Mouse (Mus musculus): ENCODE results near the gene Clec10a. TPM values are rescaled to one million over a fixed set of nuclear protein-coding genes. Genes with fewer than 3 reads are reported as not detected.
A peak's percentile ranks its signal among the peaks of the same experiment; 100 is the strongest.

Gene Clec10a
- total and polyA plus RNA-seq, 2 experiments from 2014 or later = 0.44 to 0.57 TPM

GRCm38 (mm10) chr11:70170291-70170690, 14.3 kb downstream of the Clec10a start:
- no peak overlapping the region for H3K4me3 ChIP-seq (ENCODE audit: low read depth, low read length)

GRCm38 (mm10) chr11:70171181-70171580, 15.2 kb downstream of the Clec10a start:
- Histone ChIP-seq H3K9ac (replicated peaks; ENCODE audit: low read length, poor library complexity, severe bottlenecking) (no peak overlapping the region), H3K27ac (ENCODE audit: low read depth, low read length) (no peak overlapping the region), H3K36me3 (ENCODE audit: insufficient read depth, low read length) (no peaks in the 10 kb centered on the region), H3K9me3 (ENCODE audit: low read length) (no peaks in the 10 kb centered on the region), H3K4me2 (ENCODE audit: low read depth, low read length, poor library complexity, severe bottlenecking) (no peak overlapping the region), H3K27me3 (ENCODE audit: insufficient read depth, low read length) (no peaks in the 10 kb centered on the region), H3K4me3 (ENCODE audit: low read depth, low read length) (no peak overlapping the region), H3K4me1 (ENCODE audit: insufficient read depth, low read length) (no peaks in the 10 kb centered on the region)
- no peak for TF ChIP-seq CTCF (IDR thresholded peaks at IDR 0.05)
- DNase-seq (ENCODE audit: low spot score) = no peak
- 88% methylated on average over 7 of the region's 7 CpGs for WGBS
- no peak for ATAC-seq (ENCODE audit: low FRiP score)

More at GRCm38 (mm10) chr11:70170291-70170690, 14.3 kb downstream of the Clec10a start:
- Histone ChIP-seq H3K4me2 (ENCODE audit: low read depth, low read length, poor library complexity, severe bottlenecking) (no peak overlapping the region), H3K9me3 (ENCODE audit: low read length) (no peaks in the 10 kb centered on the region), H3K27ac (ENCODE audit: low read depth, low read length) (no peak overlapping the region), H3K27me3 (ENCODE audit: insufficient read depth, low read length) (no peaks in the 10 kb centered on the region), H3K36me3 (ENCODE audit: insufficient read depth, low read length) (no peaks in the 10 kb centered on the region), H3K4me1 (ENCODE audit: insufficient read depth, low read length) (no peaks in the 10 kb centered on the region), H3K9ac (replicated peaks; ENCODE audit: low read length, poor library complexity, severe bottlenecking) (no peak overlapping the region)
- ATAC-seq (ENCODE audit: low FRiP score) (no peak), DNase-seq (ENCODE audit: low spot score) (peak; percentile 34)
- 77% methylated on average over 7 of the region's 7 CpGs for WGBS
- no peak for TF ChIP-seq CTCF (IDR thresholded peaks at IDR 0.05)

GRCm38 (mm10) chr11:70171847-70172246, 15.8 kb downstream of the Clec10a start:
- H3K4me1 ChIP-seq (ENCODE audit: insufficient read depth, low read length) = no peaks in the 10 kb centered on the region
- ATAC-seq (ENCODE audit: low FRiP score) (no peak), DNase-seq (ENCODE audit: low spot score) (no peak)
- H3K9me3 ChIP-seq (ENCODE audit: low read length) = no peaks in the 10 kb centered on the region
- no peak overlapping the region for H3K27ac ChIP-seq (ENCODE audit: low read depth, low read length)
- no peaks in the 10 kb centered on the region for H3K36me3 ChIP-seq (ENCODE audit: insufficient read depth, low read length)
- WGBS = 63% methylated on average over 3 of the region's 3 CpGs
- no peak overlapping the region for H3K4me3 ChIP-seq (ENCODE audit: low read depth, low read length)
- no peak overlapping the region for H3K4me2 ChIP-seq (ENCODE audit: low read depth, low read length, poor library complexity, severe bottlenecking)
- peak; percentile 40; the same call in 1 of the 2 replicates for TF ChIP-seq CTCF (IDR thresholded peaks at IDR 0.05)
- H3K27me3 ChIP-seq (ENCODE audit: insufficient read depth, low read length) = no peaks in the 10 kb centered on the region
- H3K9ac ChIP-seq (replicated peaks; ENCODE audit: low read length, poor library complexity, severe bottlenecking) = no peak overlapping the region

- WGBS = 53% methylated on average over 5 of the region's 5 CpGs
- Histone ChIP-seq H3K4me3 (ENCODE audit: low read depth, low read length) (no peak overlapping the region), H3K4me1 (ENCODE audit: insufficient read depth, low read length) (no peaks in the 10 kb centered on the region), H3K27me3 (ENCODE audit: insufficient read depth, low read length) (no peaks in the 10 kb centered on the region), H3K4me2 (ENCODE audit: low read depth, low read length, poor library complexity, severe bottlenecking) (no peak overlapping the region), H3K36me3 (ENCODE audit: insufficient read depth, low read length) (no peaks in the 10 kb centered on the region), H3K9ac (replicated peaks; ENCODE audit: low read length, poor library complexity, severe bottlenecking) (no peak overlapping the region), H3K9me3 (ENCODE audit: low read length) (no peaks in the 10 kb centered on the region), H3K27ac (ENCODE audit: low read depth, low read length) (no peak overlapping the region)
- DNase-seq (ENCODE audit: low spot score) (no peak), ATAC-seq (ENCODE audit: low FRiP score) (no peak)
- peak; percentile 28; the same call in 1 of the 2 replicates for TF ChIP-seq CTCF (IDR thresholded peaks at IDR 0.05)
Observed at GRCm38 (mm10) chr11:70172298-70172697, 16.3 kb downstream of the Clec10a start.

GRCm38 (mm10) chr11:70174491-70174890, 18.5 kb downstream of the Clec10a start:
- no peak overlapping the region for H3K27ac ChIP-seq (ENCODE audit: low read depth, low read length)
- H3K4me2 ChIP-seq (ENCODE audit: low read depth, low read length, poor library complexity, severe bottlenecking) = no peak overlapping the region
- H3K27me3 ChIP-seq (ENCODE audit: insufficient read depth, low read length) = no peaks in the 10 kb centered on the region
- no peak overlapping the region for H3K9ac ChIP-seq (replicated peaks; ENCODE audit: low read length, poor library complexity, severe bottlenecking)
- no peak for TF ChIP-seq CTCF (IDR thresholded peaks at IDR 0.05)
- no peaks in the 10 kb centered on the region for H3K9me3 ChIP-seq (ENCODE audit: low read length)
- 84% methylated on average over 4 of the region's 4 CpGs for WGBS
- no peak overlapping the region for H3K4me3 ChIP-seq (ENCODE audit: low read depth, low read length)
- DNase-seq (ENCODE audit: low spot score) (no peak), ATAC-seq (ENCODE audit: low FRiP score) (no peak)
- H3K4me1 ChIP-seq (ENCODE audit: insufficient read depth, low read length) = no peaks in the 10 kb centered on the region
- no peaks in the 10 kb centered on the region for H3K36me3 ChIP-seq (ENCODE audit: insufficient read depth, low read length)

GRCm38 (mm10) chr11:70177647-70178046, 21.6 kb downstream of the Clec10a start:
- no peaks in the 10 kb centered on the region for H3K27me3 ChIP-seq (ENCODE audit: insufficient read depth, low read length)
- ATAC-seq (ENCODE audit: low FRiP score) (no peak), DNase-seq (ENCODE audit: low spot score) (no peak)
- no peak overlapping the region for H3K4me3 ChIP-seq (ENCODE audit: low read depth, low read length)
- no peaks in the 10 kb centered on the region for H3K4me1 ChIP-seq (ENCODE audit: insufficient read depth, low read length)
- no peak overlapping the region for H3K9ac ChIP-seq (replicated peaks; ENCODE audit: low read length, poor library complexity, severe bottlenecking)
- H3K4me2 ChIP-seq (ENCODE audit: low read depth, low read length, poor library complexity, severe bottlenecking) = no peak overlapping the region
- H3K9me3 ChIP-seq (ENCODE audit: low read length) = no peaks in the 10 kb centered on the region
- no peak overlapping the region for H3K27ac ChIP-seq (ENCODE audit: low read depth, low read length)
- no peaks in the 10 kb centered on the region for H3K36me3 ChIP-seq (ENCODE audit: insufficient read depth, low read length)
- peak; percentile 49 for TF ChIP-seq CTCF (IDR thresholded peaks at IDR 0.05)
- WGBS = 76% methylated on average over 8 of the region's 8 CpGs
